8 mouse cellular contexts compared by ENCODE assay signal in the genomic region with DNA sequence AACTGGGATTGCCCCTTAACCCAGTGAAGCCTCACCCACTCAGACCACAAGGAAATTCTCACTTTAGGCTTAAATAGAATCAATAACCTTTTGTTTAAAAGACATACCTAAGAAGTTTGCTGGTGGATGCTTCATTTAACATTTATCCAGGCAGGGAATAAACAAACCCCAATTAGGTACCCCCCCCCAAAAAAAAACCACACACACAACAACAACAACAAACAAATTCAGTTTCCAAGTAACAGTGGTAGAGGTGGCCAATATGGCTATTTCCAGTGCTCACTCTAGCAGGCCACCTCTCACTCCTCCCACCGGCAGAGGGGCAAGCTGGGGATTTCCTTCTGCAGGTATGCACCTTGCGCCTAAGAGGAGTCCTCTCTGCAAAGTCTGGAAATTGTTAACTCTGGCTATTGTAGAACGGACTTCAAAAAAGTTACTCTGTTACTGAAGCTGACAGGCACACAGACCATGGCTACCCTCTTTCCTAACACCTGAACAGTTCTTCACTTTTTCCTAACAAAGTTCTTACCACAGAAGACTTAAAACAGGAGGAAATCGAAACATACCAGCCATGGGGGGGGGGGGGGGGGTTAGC. TPM values are rescaled to one million over a fixed set of nuclear protein-coding genes. Genes with fewer than 3 reads are reported as not detected.
DNase-seq lines count a peak whose midpoint lies in the region; ATAC-seq lines count a peak whose summit lies in the region.
"Had no signal": no experiment of that assay in that cellular context is flagged by ENCODE, and none has a peak within 500 bp of the region (broad histone marks: within the 10 kb centered on the region; RNA-seq: fewer than 3 reads in every experiment).

No protein-coding gene starts in this region.

- no peak for DNase-seq in lung, postnatal 25 days (ENCODE audit: low spot score)
- DNase-seq in embryonic facial prominence, embryonic 14.5 days (ENCODE audit: low spot score): no peak
- DNase-seq in gastrocnemius, adult 8-10 months (ENCODE audit: low spot score in 2 of 2): no peak
- no peak for DNase-seq in adrenal gland, adult 18-20 months (ENCODE audit: low spot score in 2 of 2)
- DNase-seq: gastrocnemius, adult 2 months had no signal

- no peaks in the 10 kb centered on the region for H3K36me3 ChIP-seq in lung, embryonic 15.5 days
- H3K36me3 ChIP-seq in embryonic facial prominence, embryonic 14.5 days (ENCODE audit: control insufficient read depth, insufficient read depth, low read length): no peaks in the 10 kb centered on the region
- H3K36me3 ChIP-seq in intestine, embryonic 16.5 days (ENCODE audit: control insufficient read depth, insufficient read depth, low read length): no peaks in the 10 kb centered on the region
- no peaks in the 10 kb centered on the region for H3K36me3 ChIP-seq in neural tube, embryonic 14.5 days (ENCODE audit: control insufficient read depth, insufficient read depth, low read length)

- H3K27ac ChIP-seq in lung, embryonic 15.5 days: no peak overlapping the region
- no peak overlapping the region for H3K27ac ChIP-seq in embryonic facial prominence, embryonic 14.5 days (replicated peaks; ENCODE audit: low read depth, low read length)
- peak overlapping the region; percentile 73 for H3K27ac ChIP-seq in intestine, embryonic 16.5 days (ENCODE audit: low read length)
- no peak overlapping the region for H3K27ac ChIP-seq in neural tube, embryonic 14.5 days (ENCODE audit: low read depth, low read length)
- H3K27ac ChIP-seq: gastrocnemius, adult 2 months had no signal

- H3K9ac ChIP-seq in lung, embryonic 15.5 days: no peak overlapping the region
- H3K9ac ChIP-seq in embryonic facial prominence, embryonic 14.5 days (ENCODE audit: low read depth, low read length): no peak overlapping the region; the same call in 1 of the 2 replicates
- H3K9ac ChIP-seq in intestine, embryonic 16.5 days (ENCODE audit: low read depth, low read length): peak overlapping the region; percentile 63
- no peak overlapping the region for H3K9ac ChIP-seq in neural tube, embryonic 14.5 days (replicated peaks; ENCODE audit: low read depth, low read length)

- peak overlapping the region; percentile 85 for H3K4me3 ChIP-seq in lung, embryonic 15.5 days
- peak overlapping the region; percentile 84 for H3K4me3 ChIP-seq in embryonic facial prominence, embryonic 14.5 days (ENCODE audit: low read depth, low read length)
- peak overlapping the region; percentile 48 for H3K4me3 ChIP-seq in intestine, embryonic 16.5 days (ENCODE audit: low read length)
- H3K4me3 ChIP-seq in neural tube, embryonic 14.5 days (ENCODE audit: low read depth, low read length): peak overlapping the region; percentile 53

- 33% methylated on average over 4 of the region's 4 CpGs for WGBS in lung, embryonic 15.5 days
- WGBS in embryonic facial prominence, embryonic 14.5 days: 42% methylated on average over 4 of the region's 4 CpGs
- 48% methylated on average over 4 of the region's 4 CpGs for WGBS in intestine, embryonic 16.5 days
- 69% methylated on average over 4 of the region's 4 CpGs for WGBS in neural tube, embryonic 14.5 days

- H3K9me3 ChIP-seq in lung, embryonic 15.5 days: no peaks in the 10 kb centered on the region
- H3K9me3 ChIP-seq in embryonic facial prominence, embryonic 14.5 days (ENCODE audit: control insufficient read depth, low read length): no peaks in the 10 kb centered on the region
- H3K9me3 ChIP-seq in intestine, embryonic 16.5 days (ENCODE audit: control insufficient read depth, low read length): no peaks in the 10 kb centered on the region
- H3K9me3 ChIP-seq in neural tube, embryonic 14.5 days (ENCODE audit: control insufficient read depth, low read length): no peaks in the 10 kb centered on the region

- H3K4me1 ChIP-seq in lung, embryonic 15.5 days: peaks cover 59% of the 10 kb centered on the region
- peaks cover 9% of the 10 kb centered on the region for H3K4me1 ChIP-seq in embryonic facial prominence, embryonic 14.5 days (ENCODE audit: control insufficient read depth, insufficient read depth, low read length)
- H3K4me1 ChIP-seq in intestine, embryonic 16.5 days (ENCODE audit: control insufficient read depth, insufficient read depth, low read length): peaks cover 14% of the 10 kb centered on the region
- H3K4me1 ChIP-seq in neural tube, embryonic 14.5 days (ENCODE audit: control insufficient read depth, insufficient read depth, low read length): peaks cover 14% of the 10 kb centered on the region; the same call in 1 of the 2 replicates

- H3K4me2 ChIP-seq in lung, embryonic 15.5 days: peak overlapping the region; percentile 93
- H3K4me2 ChIP-seq in embryonic facial prominence, embryonic 14.5 days (ENCODE audit: low read depth, low read length): peak overlapping the region; percentile 92
- H3K4me2 ChIP-seq in intestine, embryonic 16.5 days (ENCODE audit: low read depth, low read length): peak overlapping the region; percentile 83
- H3K4me2 ChIP-seq in neural tube, embryonic 14.5 days (ENCODE audit: low read depth, low read length): peak overlapping the region; percentile 89

- H3K27me3 ChIP-seq in lung, embryonic 15.5 days: peaks cover 19% of the 10 kb centered on the region
- H3K27me3 ChIP-seq in embryonic facial prominence, embryonic 14.5 days (replicated peaks; ENCODE audit: control insufficient read depth, insufficient read depth, low read length): peaks cover 28% of the 10 kb centered on the region
- no peaks in the 10 kb centered on the region for H3K27me3 ChIP-seq in intestine, embryonic 16.5 days (replicated peaks; ENCODE audit: control insufficient read depth, insufficient read depth, low read length)
- peaks cover 2% of the 10 kb centered on the region; the same call in 1 of the 2 replicates for H3K27me3 ChIP-seq in neural tube, embryonic 14.5 days (ENCODE audit: control insufficient read depth, insufficient read depth, low read length)

- ATAC-seq in lung, embryonic 15.5 days (ENCODE audit: borderline replicate concordance, extremely low read depth, low FRiP score, low TSS enrichment): no peak
- no peak for ATAC-seq in embryonic facial prominence, embryonic 14.5 days (ENCODE audit: low read depth)
- no peak for ATAC-seq in intestine, embryonic 16.5 days
- no peak for ATAC-seq in neural tube, embryonic 14.5 days (ENCODE audit: low read depth)

RNA-seq across cellular contexts. Expression of gene Ezr, which starts 2.0 kb away (rescaled TPM):
- 125 and 140 TPM in 2 replicates for polyA plus RNA-seq in lung, embryonic 15.5 days (2015; fragmentation: Nextera tagmentation; extraction: Ambion mirVana)
- polyA plus RNA-seq in embryonic facial prominence, embryonic 14.5 days (2014; fragmentation: Nextera tagmentation; extraction: Ambion mirVana): 57.8 and 59.1 TPM in 2 replicates
- polyA plus RNA-seq in intestine, embryonic 16.5 days (2015; fragmentation: Nextera tagmentation; extraction: Ambion mirVana): 281 and 319 TPM in 2 replicates
- 50.5 and 62.8 TPM in 2 replicates for polyA plus RNA-seq in neural tube, embryonic 14.5 days (2014; fragmentation: Nextera tagmentation; extraction: Ambion mirVana)
- 1 to 10 TPM in 3 of 4 experiments, under 1 TPM in 1; 0.58 to 1.5 (median 1.3) TPM for total RNA-seq in gastrocnemius, adult 8-10 months (2022)
- 10 to 100 TPM; 25.9 to 45.7 TPM for total RNA-seq in adrenal gland, adult 18-20 months (2021)
